Mouse (Mus musculus) central nervous system, embryonic 14 days (tissue): ENCODE results near the gene 9630041A04Rik. TPM values are rescaled to one million over a fixed set of nuclear protein-coding genes. Genes with fewer than 3 reads are reported as not detected.

ENCODE experiments used
- polyA plus RNA-seq: library from polyadenylated mRNA; depleted of rRNA; stranded (reverse); fragments of >200 nt; gene quantifications from 2 replicates; pipeline ENCODE4 v1.2.3, GENCODE M21; 2012; rRNA removed

The 9630041A04Rik gene
- not detected in 2 replicates for polyA plus RNA-seq

GRCm38 (mm10) chr9:101861596-101862471 lies at the start of gene 9630041A04Rik:
Gene 9630041A04Rik (plus strand): TSS chr9:101861841.

